Mouse (Mus musculus): Measurements from ENCODE around the gene Ddah1.

DNA sequence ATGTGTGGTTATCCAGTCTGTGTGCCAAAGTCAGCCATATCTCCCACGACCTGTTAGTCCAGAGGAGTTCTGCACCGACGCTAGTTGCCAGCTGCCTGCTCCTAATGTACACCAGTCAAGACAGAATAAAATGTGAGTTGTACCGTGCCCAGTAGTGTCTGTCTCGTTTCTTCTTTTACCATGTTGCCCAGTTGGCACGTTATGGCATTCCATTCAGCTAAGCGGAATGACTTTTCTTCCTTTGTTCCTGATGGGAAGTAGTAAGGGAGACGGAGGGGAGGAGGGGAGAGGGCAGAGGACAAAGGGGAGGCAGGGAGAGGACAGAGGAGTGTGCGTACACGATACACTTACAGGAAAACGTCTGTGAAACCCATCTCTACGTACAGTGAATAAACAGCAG lies 135.7 kb downstream of the Ddah1 start:
- TF ChIP-seq ZC3H11A (IDR thresholded peaks at IDR 0.05; ENCODE audit: borderline replicate concordance, low read depth, low read length), result no peak
- TF ChIP-seq CHD2 (IDR thresholded peaks at IDR 0.05; ENCODE audit: low read depth, low read length), result no peak
- no peak for TF ChIP-seq ZNF384 (IDR thresholded peaks at IDR 0.05; ENCODE audit: low read depth, low read length)
- TF ChIP-seq MAFK (IDR thresholded peaks at IDR 0.05; ENCODE audit: insufficient read depth, low read depth, low read length), result no peak

Data from ES-E14 (cell line).